Mouse (Mus musculus): ENCODE data around the gene Tmtc1. TPM values are rescaled to one million over a fixed set of nuclear protein-coding genes. Genes with fewer than 3 reads are reported as not detected.
A peak's percentile ranks its signal among the peaks of the same experiment; 100 is the strongest.

The Tmtc1 gene
- polyA plus RNA-seq, 1 experiment from 2014 or later: 3.8 TPM

- no peak overlapping the region for H3K4me3 ChIP-seq (ENCODE audit: control insufficient read depth in 1 of 2, insufficient read depth in 1 of 2, low read depth in 1 of 2, low read length in 2 of 2)
- 84% methylated on average over 5 of the region's 5 CpGs for WGBS
- ATAC-seq (ENCODE audit: insufficient number of reproducible peaks, insufficient read depth, low FRiP score, low read depth): no peak
Measured at GRCm38 (mm10) chr6:148315571-148316080, 128.6 kb downstream of the Tmtc1 start.

DNA sequence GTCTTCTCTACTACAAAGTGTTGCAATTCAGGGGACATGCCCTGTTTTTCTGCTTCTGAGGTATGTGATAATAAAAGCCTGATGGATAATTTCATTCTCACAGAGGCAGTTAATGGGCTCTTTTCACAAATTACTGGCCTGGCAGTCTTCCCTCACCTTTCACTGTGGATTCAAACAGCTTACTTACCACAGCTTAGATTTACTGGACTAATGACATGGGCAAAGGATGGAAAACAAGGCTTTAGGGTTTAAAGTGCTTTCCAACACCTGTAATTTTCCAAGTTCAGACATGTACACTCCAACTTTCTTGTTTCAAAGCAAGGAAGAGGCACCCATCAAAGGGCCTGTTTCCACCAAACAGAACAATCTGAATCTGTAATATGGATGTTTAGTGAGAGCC lies 129.1 kb downstream of the Tmtc1 start:
- no peaks in the 10 kb centered on the region for H3K9me3 ChIP-seq (ENCODE audit: control insufficient read depth, low read length)
- H3K4me1 ChIP-seq (ENCODE audit: control insufficient read depth in 2 of 2, insufficient read depth in 2 of 2, low read length in 2 of 2): peaks cover 4 to 14% of the 10 kb centered on the region in 2 experiments; a peak in 3 of 4 replicates
- H3K27me3 ChIP-seq (ENCODE audit: control insufficient read depth, insufficient read depth, low read length): no peaks in the 10 kb centered on the region
- H3K4me3 ChIP-seq (ENCODE audit: control insufficient read depth in 1 of 2, insufficient read depth in 1 of 2, low read depth in 1 of 2, low read length in 2 of 2): no peak overlapping the region
- H3K9ac ChIP-seq (ENCODE audit: low read length): no peak overlapping the region
- no peak for ATAC-seq (ENCODE audit: insufficient number of reproducible peaks, insufficient read depth, low FRiP score, low read depth)
- H3K27ac ChIP-seq (replicated peaks in 1 of 2; ENCODE audit: control insufficient read depth in 1 of 2, insufficient read depth in 1 of 2, low read depth in 2 of 2, low read length in 2 of 2): no peak overlapping the region
- no peaks in the 10 kb centered on the region for H3K36me3 ChIP-seq (ENCODE audit: control insufficient read depth, insufficient read depth, low read length)
- H3K4me2 ChIP-seq (ENCODE audit: low read length): no peak overlapping the region

More at GRCm38 (mm10) chr6:148315571-148316080, 128.6 kb downstream of the Tmtc1 start:
- peaks cover 4 to 14% of the 10 kb centered on the region in 2 experiments; a peak in 3 of 4 replicates for H3K4me1 ChIP-seq (ENCODE audit: control insufficient read depth in 2 of 2, insufficient read depth in 2 of 2, low read length in 2 of 2)
- H3K9ac ChIP-seq (ENCODE audit: low read length): no peak overlapping the region
- H3K36me3 ChIP-seq (ENCODE audit: control insufficient read depth, insufficient read depth, low read length): no peaks in the 10 kb centered on the region
- H3K27me3 ChIP-seq (ENCODE audit: control insufficient read depth, insufficient read depth, low read length): no peaks in the 10 kb centered on the region
- no peaks in the 10 kb centered on the region for H3K9me3 ChIP-seq (ENCODE audit: control insufficient read depth, low read length)
- no peak overlapping the region for H3K4me2 ChIP-seq (ENCODE audit: low read length)
- no peak overlapping the region for H3K27ac ChIP-seq (replicated peaks in 1 of 2; ENCODE audit: control insufficient read depth in 1 of 2, insufficient read depth in 1 of 2, low read depth in 2 of 2, low read length in 2 of 2)

DNA sequence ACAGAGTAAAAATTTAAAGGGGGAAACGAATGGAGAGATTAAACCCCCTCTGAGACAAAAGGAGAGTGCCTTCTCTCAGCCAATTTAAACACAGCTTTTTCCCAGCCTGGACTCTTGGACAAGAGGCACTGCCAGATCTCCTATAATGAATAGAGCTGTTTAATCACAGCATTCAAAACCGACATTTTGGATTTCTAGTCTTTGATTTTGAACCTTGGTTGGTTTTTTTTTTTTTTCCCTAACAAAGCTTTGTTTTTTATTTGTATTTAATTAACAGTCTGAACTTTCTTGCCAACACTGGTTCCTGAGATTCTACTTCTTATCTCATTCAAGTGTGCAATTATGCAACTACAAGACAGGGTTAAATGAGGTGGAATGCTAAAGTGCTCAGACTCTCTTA lies 133.2 kb downstream of the Tmtc1 start:
- Histone ChIP-seq H3K36me3 (ENCODE audit: control insufficient read depth, insufficient read depth, low read length) (no peaks in the 10 kb centered on the region), H3K4me2 (ENCODE audit: low read length) (no peak overlapping the region), H3K9me3 (ENCODE audit: control insufficient read depth, low read length) (no peaks in the 10 kb centered on the region), H3K9ac (ENCODE audit: low read length) (no peak overlapping the region), H3K27ac (replicated peaks in 1 of 2; ENCODE audit: control insufficient read depth in 1 of 2, insufficient read depth in 1 of 2, low read depth in 2 of 2, low read length in 2 of 2) (no peak overlapping the region), H3K4me3 (ENCODE audit: control insufficient read depth in 1 of 2, insufficient read depth in 1 of 2, low read depth in 1 of 2, low read length in 2 of 2) (no peak overlapping the region), H3K27me3 (ENCODE audit: control insufficient read depth, insufficient read depth, low read length) (no peaks in the 10 kb centered on the region), H3K4me1 (ENCODE audit: control insufficient read depth in 2 of 2, insufficient read depth in 2 of 2, low read length in 2 of 2) (no peaks in the 10 kb centered on the region)
- no peak for ATAC-seq (ENCODE audit: insufficient number of reproducible peaks, insufficient read depth, low FRiP score, low read depth)
- 46% methylated on average over 2 of the region's 2 CpGs for WGBS

DNA sequence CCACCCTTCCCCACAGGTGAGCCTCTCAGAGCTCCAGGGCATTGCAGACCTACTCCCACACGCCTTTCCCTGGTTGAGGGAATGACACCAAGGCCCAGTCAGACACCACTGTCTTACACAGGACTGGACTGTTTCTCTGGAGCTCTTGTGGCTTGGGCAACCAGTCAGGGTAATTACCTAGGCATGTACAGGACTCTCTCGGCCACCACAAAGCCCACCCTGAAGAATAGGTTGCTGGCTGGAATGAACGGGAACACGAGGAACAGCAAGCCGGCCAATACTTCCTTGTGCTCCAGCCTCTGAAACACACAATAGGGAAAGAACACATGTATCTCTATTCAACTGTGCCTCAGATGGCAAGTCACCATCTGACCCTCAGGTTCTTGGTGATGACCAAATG lies 138.4 kb downstream of the Tmtc1 start:
- WGBS: 85% methylated on average over 5 of the region's 5 CpGs
- ATAC-seq (ENCODE audit: insufficient number of reproducible peaks, insufficient read depth, low FRiP score, low read depth): no peak
- H3K4me3 ChIP-seq (ENCODE audit: control insufficient read depth in 1 of 2, insufficient read depth in 1 of 2, low read depth in 1 of 2, low read length in 2 of 2): no peak overlapping the region
- no peaks in the 10 kb centered on the region for H3K4me1 ChIP-seq (ENCODE audit: control insufficient read depth in 2 of 2, insufficient read depth in 2 of 2, low read length in 2 of 2)
- H3K4me2 ChIP-seq (ENCODE audit: low read length): no peak overlapping the region
- no peak overlapping the region for H3K9ac ChIP-seq (ENCODE audit: low read length)
- H3K9me3 ChIP-seq (ENCODE audit: control insufficient read depth, low read length): no peaks in the 10 kb centered on the region
- H3K36me3 ChIP-seq (ENCODE audit: control insufficient read depth, insufficient read depth, low read length): no peaks in the 10 kb centered on the region
- no peaks in the 10 kb centered on the region for H3K27me3 ChIP-seq (ENCODE audit: control insufficient read depth, insufficient read depth, low read length)
- H3K27ac ChIP-seq (replicated peaks in 1 of 2; ENCODE audit: control insufficient read depth in 1 of 2, insufficient read depth in 1 of 2, low read depth in 2 of 2, low read length in 2 of 2): no peak overlapping the region

DNA sequence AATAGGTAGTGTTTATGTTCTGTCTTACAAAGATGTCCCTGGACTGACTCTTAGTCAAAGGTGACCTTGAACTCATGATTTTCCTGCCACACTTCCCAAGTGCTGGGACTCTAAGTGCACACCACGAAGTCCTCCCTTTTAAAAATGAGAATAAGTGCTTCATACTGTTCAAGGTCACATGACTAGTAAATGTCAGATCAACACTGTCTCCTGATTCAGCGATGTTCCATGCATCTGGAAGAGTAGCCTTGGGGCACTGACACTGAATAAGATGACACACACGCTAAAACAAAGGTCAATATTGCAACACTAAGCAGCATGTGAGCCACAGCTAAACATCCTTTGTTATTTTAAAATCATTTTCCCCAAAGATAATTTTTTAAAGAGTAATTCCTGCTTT lies 139.0 kb downstream of the Tmtc1 start:
- Histone ChIP-seq H3K4me2 (ENCODE audit: low read length) (no peak overlapping the region), H3K9ac (ENCODE audit: low read length) (no peak overlapping the region), H3K4me3 (ENCODE audit: control insufficient read depth in 1 of 2, insufficient read depth in 1 of 2, low read depth in 1 of 2, low read length in 2 of 2) (no peak overlapping the region), H3K27ac (replicated peaks in 1 of 2; ENCODE audit: control insufficient read depth in 1 of 2, insufficient read depth in 1 of 2, low read depth in 2 of 2, low read length in 2 of 2) (no peak overlapping the region), H3K4me1 (ENCODE audit: control insufficient read depth in 2 of 2, insufficient read depth in 2 of 2, low read length in 2 of 2) (no peaks in the 10 kb centered on the region), H3K27me3 (ENCODE audit: control insufficient read depth, insufficient read depth, low read length) (no peaks in the 10 kb centered on the region), H3K9me3 (ENCODE audit: control insufficient read depth, low read length) (no peaks in the 10 kb centered on the region), H3K36me3 (ENCODE audit: control insufficient read depth, insufficient read depth, low read length) (no peaks in the 10 kb centered on the region)
- ATAC-seq (ENCODE audit: insufficient number of reproducible peaks, insufficient read depth, low FRiP score, low read depth): no peak
- 64% methylated on average over 3 of the region's 3 CpGs for WGBS

- 89% methylated on average over 2 of the region's 2 CpGs for WGBS
- H3K27me3 ChIP-seq (ENCODE audit: control insufficient read depth, insufficient read depth, low read length): no peaks in the 10 kb centered on the region
- no peaks in the 10 kb centered on the region for H3K4me1 ChIP-seq (ENCODE audit: control insufficient read depth in 2 of 2, insufficient read depth in 2 of 2, low read length in 2 of 2)
- no peak for ATAC-seq (ENCODE audit: insufficient number of reproducible peaks, insufficient read depth, low FRiP score, low read depth)
- H3K9ac ChIP-seq (ENCODE audit: low read length): no peak overlapping the region
- H3K36me3 ChIP-seq (ENCODE audit: control insufficient read depth, insufficient read depth, low read length): no peaks in the 10 kb centered on the region
- no peaks in the 10 kb centered on the region for H3K9me3 ChIP-seq (ENCODE audit: control insufficient read depth, low read length)
- no peak overlapping the region for H3K4me2 ChIP-seq (ENCODE audit: low read length)
- 0 out of 4 replicates have a peak overlapping the region, but pooled peaks of 1 of the 2 experiments have one; percentile 8 for H3K27ac ChIP-seq (replicated peaks in 1 of 2; ENCODE audit: control insufficient read depth in 1 of 2, insufficient read depth in 1 of 2, low read depth in 2 of 2, low read length in 2 of 2)
- no peak overlapping the region for H3K4me3 ChIP-seq (ENCODE audit: control insufficient read depth in 1 of 2, insufficient read depth in 1 of 2, low read depth in 1 of 2, low read length in 2 of 2)
Measured at GRCm38 (mm10) chr6:148302261-148302660, 141.9 kb downstream of the Tmtc1 start.

DNA sequence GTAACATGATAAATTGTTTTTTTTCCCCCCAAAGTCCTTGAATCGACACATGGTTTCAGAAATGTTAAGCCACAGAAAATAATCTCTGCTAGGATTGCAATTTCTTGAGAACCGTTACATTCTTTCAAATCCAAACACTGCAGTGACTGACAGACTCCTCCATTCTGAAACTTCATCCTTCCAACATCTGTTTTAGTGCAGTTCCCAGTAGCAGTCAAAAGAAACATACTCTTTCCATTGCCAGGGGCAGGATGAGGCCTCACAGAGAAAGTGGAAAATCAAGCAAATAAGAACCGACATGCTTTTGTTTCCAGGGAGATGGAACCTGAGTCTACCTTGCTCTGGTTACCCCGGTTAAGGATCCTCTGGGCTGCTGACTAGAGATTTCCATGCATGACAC lies 147.1 kb downstream of the Tmtc1 start:
- Histone ChIP-seq H3K4me1 (ENCODE audit: control insufficient read depth in 2 of 2, insufficient read depth in 2 of 2, low read length in 2 of 2) (no peaks in the 10 kb centered on the region), H3K9me3 (ENCODE audit: control insufficient read depth, low read length) (no peaks in the 10 kb centered on the region), H3K36me3 (ENCODE audit: control insufficient read depth, insufficient read depth, low read length) (no peaks in the 10 kb centered on the region), H3K27me3 (ENCODE audit: control insufficient read depth, insufficient read depth, low read length) (no peaks in the 10 kb centered on the region), H3K27ac (replicated peaks in 1 of 2; ENCODE audit: control insufficient read depth in 1 of 2, insufficient read depth in 1 of 2, low read depth in 2 of 2, low read length in 2 of 2) (no peak overlapping the region), H3K9ac (ENCODE audit: low read length) (no peak overlapping the region), H3K4me3 (ENCODE audit: control insufficient read depth in 1 of 2, insufficient read depth in 1 of 2, low read depth in 1 of 2, low read length in 2 of 2) (no peak overlapping the region), H3K4me2 (ENCODE audit: low read length) (no peak overlapping the region)
- no peak for ATAC-seq (ENCODE audit: insufficient number of reproducible peaks, insufficient read depth, low FRiP score, low read depth)
- WGBS: 66% methylated on average over 4 of the region's 4 CpGs

DNA sequence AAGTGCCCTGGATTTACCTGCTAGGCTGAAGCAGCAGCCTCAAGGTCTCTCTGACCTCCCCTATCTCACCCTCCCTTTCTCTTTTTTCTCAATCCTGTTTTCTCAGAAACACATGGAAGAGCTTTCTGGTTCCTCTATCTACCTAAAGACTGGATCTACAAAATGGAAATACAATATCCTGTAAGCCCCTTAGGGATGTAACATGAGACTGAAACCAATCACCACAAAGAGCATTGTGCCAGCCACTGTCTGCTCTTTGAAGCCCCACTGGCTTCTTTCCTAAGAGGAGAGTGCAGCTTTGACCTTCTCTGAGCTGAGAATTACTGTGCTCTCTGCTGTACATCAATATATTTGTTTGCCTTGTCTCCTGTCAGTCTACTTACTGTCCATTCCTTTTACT lies 147.8 kb downstream of the Tmtc1 start:
- Histone ChIP-seq H3K9ac (ENCODE audit: low read length) (no peak overlapping the region), H3K4me2 (ENCODE audit: low read length) (no peak overlapping the region), H3K9me3 (ENCODE audit: control insufficient read depth, low read length) (no peaks in the 10 kb centered on the region), H3K36me3 (ENCODE audit: control insufficient read depth, insufficient read depth, low read length) (no peaks in the 10 kb centered on the region), H3K4me1 (ENCODE audit: control insufficient read depth in 2 of 2, insufficient read depth in 2 of 2, low read length in 2 of 2) (no peaks in the 10 kb centered on the region), H3K27ac (replicated peaks in 1 of 2; ENCODE audit: control insufficient read depth in 1 of 2, insufficient read depth in 1 of 2, low read depth in 2 of 2, low read length in 2 of 2) (no peak overlapping the region), H3K27me3 (ENCODE audit: control insufficient read depth, insufficient read depth, low read length) (no peaks in the 10 kb centered on the region), H3K4me3 (ENCODE audit: control insufficient read depth in 1 of 2, insufficient read depth in 1 of 2, low read depth in 1 of 2, low read length in 2 of 2) (no peak overlapping the region)
- no peak for ATAC-seq (ENCODE audit: insufficient number of reproducible peaks, insufficient read depth, low FRiP score, low read depth)
